Mouse (Mus musculus): ENCODE measurements at regions not wholly inside any gene's neighbourhood (a gene's known extent, or its start where the extent isn't known, plus 50 kb on each side); places are given as distances from the start of the nearest gene placed in this dataset.

- TF ChIP-seq POLR2A (IDR thresholded peaks at IDR 0.05; ENCODE audit: borderline replicate concordance, insufficient read depth, low read length) (no peak), CTCF (IDR thresholded peaks at IDR 0.05; ENCODE audit: borderline replicate concordance, insufficient read depth, low read depth, low read length) (no peak)
Observed at GRCm38 (mm10) chr12:12490173-12490572, 228.2 kb downstream of the Fam49a start.

All from cerebellum, adult 2 months (tissue).